Mouse (Mus musculus) CD4-positive, CD25-positive, alpha-beta regulatory T cell, adult 4 months (primary cell): ENCODE data around the gene Prg3. TPM values are rescaled to one million over a fixed set of nuclear protein-coding genes. Genes with fewer than 3 reads are reported as not detected.

Experiments
- ATAC-seq: one replicate; pipeline ENCODE4 v1.8.0; 2017
- polyA plus RNA-seq, 2 experiments: library from polyadenylated mRNA; unstranded; fragments of 100-300 nt; shearing (Covaris generic); gene quantifications; one replicate each; pipeline ENCODE4 v1.2.1; 2017

Prg3 gene
- polyA plus RNA-seq: not detected

- ATAC-seq: no peak
Measured at GRCm38 (mm10) chr2:84987930-84988329, at the start of gene Prg3. Gene Prg3 (plus strand): TSS chr2:84988215.

GRCm38 (mm10) chr2:84938249-84938946 is 49.6 kb upstream of the Prg3 start:
- peak; percentile 52 for ATAC-seq

GRCm38 (mm10) chr2:84939306-84939705 is 48.7 kb upstream of the Prg3 start:
- no peak for ATAC-seq

- ATAC-seq: no peak
Measured at GRCm38 (mm10) chr2:84939711-84940110, 48.3 kb upstream of the Prg3 start.

GRCm38 (mm10) chr2:84941332-84941731 is 46.7 kb upstream of the Prg3 start:
- no peak for ATAC-seq

- ATAC-seq: no peak
Measured at GRCm38 (mm10) chr2:84941795-84942194, 46.2 kb upstream of the Prg3 start.

- no peak for ATAC-seq
Measured at GRCm38 (mm10) chr2:84947154-84947771, 40.8 kb upstream of the Prg3 start.

- ATAC-seq: no peak
Measured at GRCm38 (mm10) chr2:84948252-84948651, 39.8 kb upstream of the Prg3 start.

- no peak for ATAC-seq
Measured at GRCm38 (mm10) chr2:84948721-84949120, 39.3 kb upstream of the Prg3 start.

GRCm38 (mm10) chr2:84951027-84951426 is 37.0 kb upstream of the Prg3 start:
- ATAC-seq: no peak

- no peak for ATAC-seq
Measured at GRCm38 (mm10) chr2:84952251-84952650, 35.8 kb upstream of the Prg3 start.

- ATAC-seq: no peak
Measured at GRCm38 (mm10) chr2:84952693-84953092, 35.3 kb upstream of the Prg3 start.

GRCm38 (mm10) chr2:84955435-84955834 is 32.6 kb upstream of the Prg3 start:
- ATAC-seq: no peak

GRCm38 (mm10) chr2:84956274-84956673 is 31.7 kb upstream of the Prg3 start:
- peak; percentile 62 for ATAC-seq

- ATAC-seq: no peak
Measured at GRCm38 (mm10) chr2:84958588-84959264, 29.3 kb upstream of the Prg3 start.

- no peak for ATAC-seq
Measured at GRCm38 (mm10) chr2:84961300-84961699, 26.7 kb upstream of the Prg3 start.

- no peak for ATAC-seq
Measured at GRCm38 (mm10) chr2:84961901-84962300, 26.1 kb upstream of the Prg3 start.

GRCm38 (mm10) chr2:84962906-84963507 is 25.0 kb upstream of the Prg3 start:
- ATAC-seq: no peak

GRCm38 (mm10) chr2:84964111-84964801 is 23.8 kb upstream of the Prg3 start:
- peak; percentile 56 for ATAC-seq

- no peak for ATAC-seq
Measured at GRCm38 (mm10) chr2:84967318-84967991, 20.6 kb upstream of the Prg3 start.

GRCm38 (mm10) chr2:84975580-84975979 is 12.4 kb upstream of the Prg3 start:
- no peak for ATAC-seq

- ATAC-seq: no peak
Measured at GRCm38 (mm10) chr2:84980188-84980587, 7.8 kb upstream of the Prg3 start, which contains the start of gene Prg2. Gene Prg2 (plus strand): TSS chr2:84980461.
